Mouse (Mus musculus) spleen, postnatal 4 days (tissue): ENCODE measurements at regions not wholly inside any gene's neighbourhood (a gene's known extent, or its start where the extent isn't known, plus 50 kb on each side); places are given as distances from the start of the nearest gene placed in this dataset.

Experiments used
- DNase-seq, 2 experiments: peaks; one replicate each; pipeline ENCODE4 v3.0.0; 2022; ENCODE audit warnings: low spot score in 2 of 2

DNA sequence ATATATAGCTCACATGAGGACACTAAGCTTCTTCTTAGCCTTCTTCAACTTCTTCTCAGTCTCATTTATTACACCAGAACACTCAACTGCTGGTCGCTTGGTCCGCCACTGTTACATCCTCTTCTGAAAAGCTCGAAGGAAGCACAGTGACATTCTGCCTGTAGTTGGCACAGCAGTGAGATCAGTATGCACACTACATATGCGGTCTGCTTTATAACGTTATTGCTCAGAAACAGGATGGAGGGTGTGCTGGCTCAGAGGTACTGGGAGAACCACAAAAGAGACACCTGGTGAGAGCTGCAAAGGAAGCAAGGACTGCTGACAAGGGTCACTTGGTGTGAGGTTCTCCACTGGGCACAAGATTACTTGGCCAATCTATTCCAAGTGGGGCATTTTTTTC lies 179.5 kb downstream of the Ets1 start:
- DNase-seq = no peak

DNA sequence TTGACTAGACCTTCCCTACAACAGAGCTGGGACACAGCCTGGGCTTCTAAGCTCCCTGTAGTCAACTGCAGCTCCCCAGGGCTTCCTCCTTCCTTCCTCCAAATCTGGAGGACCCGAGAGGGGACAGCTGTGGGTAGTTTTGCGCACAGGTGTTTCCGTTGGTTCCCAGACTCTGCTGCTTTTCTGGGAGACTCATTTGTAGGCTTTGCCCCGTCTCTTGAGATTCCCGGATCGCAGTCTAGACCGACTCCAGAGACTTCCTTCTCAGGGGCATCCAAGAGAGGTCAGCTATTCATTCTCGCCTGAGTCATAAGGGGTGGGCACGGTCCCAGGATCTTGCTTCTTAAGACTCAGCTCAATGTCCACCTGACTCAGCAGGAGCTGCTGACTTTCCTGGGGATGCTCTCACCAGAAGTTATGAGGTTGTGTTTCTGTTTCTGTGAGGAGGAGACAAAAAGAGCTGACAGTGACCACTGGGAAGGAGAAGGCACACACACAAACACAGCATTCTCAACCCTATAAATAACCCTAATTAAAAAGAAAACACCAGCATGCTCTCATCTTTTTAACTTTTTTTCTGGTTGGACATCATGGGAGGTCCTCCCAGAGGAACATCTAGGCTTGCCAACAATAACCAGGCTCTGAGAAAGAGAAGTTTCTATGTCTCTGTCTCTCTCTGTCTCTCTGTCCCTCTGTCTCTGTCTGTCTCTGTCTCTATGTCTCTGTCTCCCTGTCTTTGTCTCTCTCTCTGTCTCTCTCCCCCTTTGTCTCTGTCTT lies 180.8 kb downstream of the Ets1 start:
- no peak for DNase-seq

- DNase-seq = no peak
Observed at GRCm38 (mm10) chr9:32817442-32818358, 181.7 kb downstream of the Ets1 start.

DNA sequence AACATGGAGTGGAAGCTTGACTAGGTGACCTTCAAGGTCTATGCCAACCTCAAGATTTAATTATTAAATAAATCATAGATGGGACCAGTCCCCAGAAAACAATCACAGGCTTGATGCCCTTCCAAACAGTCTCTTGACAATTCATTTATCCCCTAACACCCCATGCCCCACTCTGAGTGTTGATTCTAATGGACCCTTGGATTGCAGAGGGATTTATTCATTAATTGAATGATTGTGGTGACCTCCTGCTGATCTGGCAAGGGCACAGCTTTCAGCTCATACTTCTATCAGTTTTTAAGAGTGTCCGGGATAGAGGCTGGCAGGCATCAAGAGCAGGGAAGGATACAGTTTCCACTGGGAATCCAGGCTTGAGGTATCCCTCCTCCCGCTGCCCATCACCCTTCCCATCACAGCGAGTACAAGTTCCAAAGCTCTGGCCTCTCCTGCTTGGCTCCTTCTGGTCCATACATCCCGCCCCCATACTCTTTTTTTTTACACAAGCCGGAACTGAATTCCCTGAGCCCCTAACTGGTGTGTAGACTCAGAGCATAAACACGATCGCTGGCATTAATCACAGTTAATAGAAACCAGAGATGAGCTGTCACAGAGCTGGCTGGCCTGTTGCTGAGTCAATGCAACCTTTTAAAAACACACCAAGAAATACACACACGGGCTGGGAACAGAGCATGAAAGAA lies 187.6 kb downstream of the Ets1 start:
- no peak for DNase-seq

GRCm38 (mm10) chr9:32824134-32824531 lies 188.1 kb downstream of the Ets1 start:
- no peak for DNase-seq

GRCm38 (mm10) chr9:32830268-32830891 lies 194.4 kb downstream of the Ets1 start:
- no peak for DNase-seq

- DNase-seq = no peak
Observed at GRCm38 (mm10) chr9:32833373-32833772, 197.4 kb downstream of the Ets1 start.

GRCm38 (mm10) chr9:32834751-32835625 lies 199.0 kb downstream of the Ets1 start:
- DNase-seq = no peak

GRCm38 (mm10) chr9:32835626-32835971 lies 199.6 kb downstream of the Ets1 start:
- DNase-seq = no peak

DNA sequence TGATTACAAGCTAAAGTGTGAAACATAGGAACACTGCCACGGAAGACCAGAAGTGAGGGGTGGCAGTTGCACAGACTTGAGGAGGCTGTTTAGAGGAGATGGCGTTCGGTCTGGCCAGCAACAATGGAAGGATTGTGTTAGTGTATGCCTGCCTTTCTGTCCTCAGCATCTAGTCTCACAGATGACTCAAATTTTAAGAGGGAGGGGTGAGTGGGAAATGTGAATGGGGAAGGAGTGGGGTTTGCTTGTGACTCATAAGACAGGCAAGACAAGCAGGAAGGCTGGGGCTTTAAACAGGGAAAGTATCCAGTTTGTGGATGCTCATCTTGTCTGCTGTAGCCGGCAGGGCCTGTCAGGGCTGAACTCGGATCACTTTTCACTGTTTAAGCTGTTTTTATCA lies 200.3 kb downstream of the Ets1 start:
- DNase-seq = no peak

DNA sequence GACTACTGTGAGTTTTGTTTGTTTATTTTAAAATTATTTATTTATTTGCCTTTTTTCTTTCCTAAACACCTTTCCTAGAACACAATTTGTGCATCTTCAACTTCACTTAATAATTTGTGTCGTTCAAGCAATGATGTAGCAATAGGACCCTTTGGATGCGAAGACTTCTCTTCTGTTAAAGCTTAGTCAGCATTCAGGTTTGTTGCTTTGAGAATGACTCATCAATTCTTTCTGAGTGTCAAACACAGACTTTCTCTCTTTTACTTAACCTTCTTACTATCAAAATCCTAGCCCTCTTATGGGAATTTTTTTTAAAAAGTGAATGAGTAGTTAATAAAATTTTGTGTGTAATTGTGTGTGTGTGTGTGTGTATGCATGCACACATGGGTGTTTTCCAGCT lies 211.3 kb downstream of the Ets1 start:
- DNase-seq = no peak

DNA sequence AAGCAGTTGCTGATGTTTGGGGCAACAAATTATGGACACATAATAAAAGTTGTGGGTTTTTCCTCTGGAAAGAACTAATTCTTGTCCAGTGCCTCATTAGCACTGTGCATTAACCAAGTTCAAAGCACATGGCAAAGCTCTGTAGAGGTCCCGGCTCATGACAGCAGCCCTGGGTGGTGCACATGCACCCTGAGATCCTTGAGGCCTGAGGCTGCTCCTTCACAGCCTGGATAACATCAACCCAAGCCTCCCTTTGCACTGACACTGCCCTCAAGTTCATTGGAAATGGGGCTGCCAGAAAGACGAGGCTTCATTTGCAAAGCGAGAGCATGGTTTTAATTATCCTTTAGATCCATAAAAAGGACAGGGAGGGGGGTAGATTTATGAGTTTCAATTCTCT lies 216.3 kb downstream of the Ets1 start:
- no peak for DNase-seq

- no peak for DNase-seq
Observed at GRCm38 (mm10) chr9:32863286-32863685, 227.3 kb downstream of the Ets1 start.

DNA sequence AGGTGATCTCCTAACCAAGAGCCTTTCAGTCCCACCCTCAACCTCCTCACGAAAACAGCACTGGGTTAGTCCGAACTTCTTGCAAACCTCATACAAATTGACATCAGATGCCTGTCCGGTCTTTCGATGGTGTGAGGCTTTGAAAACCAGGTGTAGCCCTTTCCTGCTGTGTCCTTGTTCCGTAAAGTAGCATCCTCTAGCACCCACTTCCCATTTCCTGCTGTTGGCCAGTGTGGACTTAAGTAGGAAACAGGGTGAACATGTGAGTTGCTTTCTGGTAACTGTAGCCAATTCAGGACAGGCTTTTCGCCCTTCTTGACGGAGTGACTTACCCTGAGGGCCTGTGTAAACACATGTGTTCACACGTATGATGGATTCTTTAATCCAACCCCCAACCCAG lies 232.9 kb downstream of the Ets1 start:
- no peak for DNase-seq

- DNase-seq = no peak
Observed at GRCm38 (mm10) chr9:32874306-32874875, 238.4 kb downstream of the Ets1 start.

DNA sequence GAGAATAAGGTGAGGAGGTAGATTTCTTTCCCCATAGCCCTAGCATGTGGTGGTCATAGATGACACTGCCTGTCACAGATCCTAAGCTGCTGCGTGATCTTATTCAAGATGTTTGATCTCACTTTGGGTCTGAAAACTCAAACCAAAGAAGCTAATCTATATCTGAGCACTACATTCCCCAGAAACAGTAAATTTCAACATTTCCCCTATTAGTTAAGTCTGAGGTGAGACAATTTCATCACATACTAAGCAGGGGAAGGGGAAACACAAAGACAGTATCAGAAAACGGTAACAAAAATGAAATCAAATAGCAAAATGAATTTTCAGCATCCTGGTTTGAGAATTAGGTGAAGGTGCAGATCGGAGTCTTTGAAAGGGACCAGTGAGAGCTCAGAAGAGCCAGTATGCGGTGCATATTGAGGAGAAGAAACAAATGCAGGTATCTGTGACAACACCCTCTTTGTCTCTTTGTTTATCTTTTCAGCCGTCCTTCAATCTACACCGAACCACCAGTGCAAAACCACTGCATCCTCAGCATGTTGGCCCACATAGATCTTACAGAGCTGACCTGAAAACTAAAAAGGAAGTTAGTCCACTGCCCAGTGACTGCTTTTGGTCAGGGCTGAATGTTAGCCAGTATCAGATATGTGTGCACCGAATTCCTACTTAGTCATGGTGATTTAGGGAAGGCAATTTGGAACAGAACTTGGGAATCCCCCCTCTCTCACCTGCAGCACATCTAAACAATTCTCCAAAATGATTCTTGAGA lies 247.0 kb downstream of the Ets1 start:
- DNase-seq = no peak

GRCm38 (mm10) chr9:32886008-32886650 lies 250.1 kb downstream of the Ets1 start:
- no peak for DNase-seq

DNA sequence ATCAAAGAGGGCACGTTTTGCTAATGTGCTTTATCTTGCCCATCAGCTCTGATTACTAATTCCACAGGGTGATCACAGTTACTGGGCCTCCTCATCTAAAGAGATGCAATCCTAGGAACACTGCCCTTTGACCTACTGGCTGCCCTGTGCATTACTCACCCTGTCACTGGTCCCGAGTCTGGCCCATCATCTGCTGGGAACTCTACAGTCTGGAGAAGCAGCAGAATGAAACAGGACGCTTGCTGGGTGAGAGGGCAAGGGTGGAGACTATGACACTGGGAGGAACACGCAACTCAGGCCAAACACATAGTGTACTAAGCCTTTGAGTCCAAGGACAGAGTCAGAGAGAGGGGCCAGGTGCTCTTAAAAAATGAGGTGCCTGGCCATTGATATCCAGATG lies 263.8 kb downstream of the Ets1 start:
- no peak for DNase-seq

- peak in 1 of 2 experiments; percentile 12 for DNase-seq
Observed at GRCm38 (mm10) chr9:32901287-32901686, 265.3 kb downstream of the Ets1 start.
